Mouse (Mus musculus) fat pad, adult 2 months (tissue): Measurements from ENCODE around the gene Gigyf1.

Source experiments
- DNase-seq: peaks from one replicate; pipeline ENCODE4 v3.0.0-alpha.2; 2011; ENCODE audit warnings: low read depth, low spot score; ENCODE audit errors: extremely low read depth

The Gigyf1 gene

DNA sequence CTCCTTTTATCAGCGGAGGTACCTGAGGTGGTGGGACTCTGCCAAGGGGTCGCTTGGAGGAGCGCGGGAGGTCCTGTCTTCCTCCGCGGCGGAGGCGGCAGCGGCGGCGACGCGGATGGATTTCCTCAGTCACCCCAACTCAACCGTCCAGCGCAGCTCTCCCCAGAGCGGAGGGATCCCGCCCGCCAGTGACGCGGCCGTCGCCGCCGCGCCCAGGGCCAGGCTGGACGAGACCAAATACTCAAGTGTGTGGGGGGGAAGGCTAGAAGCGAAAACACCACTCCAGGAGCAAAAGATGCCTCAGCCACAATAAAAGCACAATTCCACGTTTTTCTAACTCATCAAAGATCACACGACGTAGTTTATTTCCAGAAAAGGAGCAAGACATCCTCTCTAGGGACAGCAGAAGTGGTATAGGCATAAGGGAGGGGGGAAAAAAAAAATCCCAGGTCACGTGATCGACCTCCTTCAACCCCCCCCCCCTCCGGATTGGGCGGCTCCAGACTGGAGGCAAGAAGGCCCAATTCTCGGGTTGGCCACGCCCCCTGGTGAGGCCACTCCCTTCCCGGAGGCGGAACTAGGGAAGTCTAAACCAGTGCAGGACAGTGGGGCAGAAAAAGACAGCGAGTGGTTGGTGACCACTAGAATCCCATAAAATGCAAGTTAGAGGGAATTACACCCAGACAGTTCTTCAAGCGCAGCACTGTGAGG, 14.9 kb downstream of the Gigyf1 start, which contains the start of the genes Epo and Gnb2:
Gene Epo, minus strand, starts transcription at position 126 of the 711 bp plus-strand sequence.
Gene Gnb2, minus strand, starts transcription at position 394 of the 711 bp plus-strand sequence.
- DNase-seq = peak; percentile 77

DNA sequence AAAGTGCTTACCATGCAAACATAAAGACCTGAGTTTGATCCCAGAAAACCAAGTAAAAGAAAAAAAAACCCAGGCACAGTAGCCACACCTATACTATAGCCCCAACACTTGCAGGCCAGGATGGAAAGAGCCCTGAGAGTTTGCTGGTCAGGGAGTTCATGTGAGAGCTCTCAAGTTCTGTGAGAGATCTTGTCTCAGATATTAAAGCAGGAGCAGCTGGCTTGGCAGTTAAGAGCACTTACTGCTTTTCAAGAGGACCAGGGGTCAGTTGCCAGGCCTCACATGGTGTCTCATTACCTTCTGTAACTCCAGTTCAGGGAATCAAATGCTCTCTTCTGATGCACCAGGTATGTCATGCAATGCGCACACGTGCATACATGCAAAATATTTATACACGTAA, 16.4 kb downstream of the Gigyf1 start:
- no peak for DNase-seq

DNA sequence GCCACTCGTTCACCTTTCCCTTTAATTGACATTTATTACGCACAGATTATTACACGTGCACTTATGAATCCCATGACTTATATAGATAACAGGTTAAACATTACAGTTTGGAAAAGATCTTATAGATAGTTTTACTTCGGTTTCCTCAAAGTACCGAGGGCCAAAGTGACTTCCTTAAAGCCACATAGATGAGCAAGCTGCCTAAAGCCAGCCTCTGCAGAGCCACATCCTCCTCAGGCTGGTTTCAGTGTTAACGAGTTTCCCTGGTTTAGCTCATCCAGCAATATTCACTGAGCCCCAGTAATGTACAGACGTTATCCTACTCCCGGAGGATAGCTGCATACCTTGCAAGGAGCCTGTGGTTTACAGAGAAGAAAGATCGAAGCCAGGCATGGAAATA, 17.0 kb downstream of the Gigyf1 start:
- DNase-seq = no peak

DNA sequence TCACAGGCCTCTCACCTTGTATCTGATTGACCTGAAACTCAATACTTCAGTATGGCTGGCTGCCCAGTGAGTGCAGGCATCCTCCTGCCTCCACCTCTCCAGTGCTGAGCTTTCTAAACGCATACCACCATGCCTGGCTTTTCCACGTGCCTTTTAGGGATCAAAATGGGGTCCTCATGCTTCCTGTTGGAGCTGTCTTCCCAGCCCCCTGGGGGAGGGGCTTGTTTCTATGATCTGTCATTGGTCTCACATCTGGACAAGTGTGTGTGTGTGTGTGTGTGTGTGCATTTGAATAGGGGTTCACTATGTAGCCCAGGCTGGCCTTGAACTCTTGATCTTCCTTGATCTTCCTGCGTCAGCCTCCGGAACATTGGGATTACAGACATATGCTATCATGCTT, 19.1 kb downstream of the Gigyf1 start:
- no peak for DNase-seq

DNA sequence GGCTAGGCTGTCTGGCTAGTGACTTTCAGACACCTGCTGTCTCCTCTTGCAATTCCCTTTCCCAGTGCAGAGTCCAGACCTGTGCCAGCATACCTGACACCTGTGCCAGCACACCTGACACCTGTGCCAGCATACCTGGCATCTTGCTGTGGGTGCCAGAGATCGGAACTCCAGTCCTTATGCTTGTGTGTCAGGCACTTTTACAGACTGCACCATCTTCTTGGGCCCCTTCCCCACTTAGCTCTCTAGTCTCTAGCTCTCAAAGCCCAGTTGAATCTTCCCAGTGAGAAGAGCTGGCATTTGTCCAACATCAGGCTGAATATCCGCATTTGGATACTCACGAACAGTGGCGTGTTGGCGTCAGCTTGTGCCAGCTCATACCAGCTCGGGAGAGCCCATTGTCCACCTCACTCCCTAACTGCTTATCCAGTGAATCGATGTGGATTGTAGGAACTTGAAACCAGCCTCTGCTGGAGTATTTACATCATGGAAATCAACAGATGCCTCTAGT, 21.0 kb downstream of the Gigyf1 start:
- DNase-seq = peak; percentile 21

DNA sequence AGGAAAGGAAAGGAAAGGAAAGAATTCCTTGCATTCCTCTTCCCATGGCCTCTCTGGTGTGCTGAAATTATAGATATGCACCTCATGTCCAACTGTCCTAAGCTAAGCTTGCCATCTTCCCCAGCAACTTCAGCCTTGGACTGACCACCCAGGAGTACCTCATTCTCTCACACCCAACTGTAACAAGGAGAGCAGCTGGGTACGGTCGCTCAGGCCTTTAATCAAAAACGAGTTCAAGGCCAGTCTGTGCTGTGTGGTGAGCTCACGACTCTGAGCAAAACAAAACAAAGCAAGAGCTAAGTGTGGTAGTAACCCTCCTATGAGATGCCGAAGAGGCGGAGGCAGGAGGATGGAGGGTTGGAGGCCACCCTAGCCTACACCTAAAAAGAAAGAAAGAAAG, 22.6 kb downstream of the Gigyf1 start:
- no peak for DNase-seq

DNA sequence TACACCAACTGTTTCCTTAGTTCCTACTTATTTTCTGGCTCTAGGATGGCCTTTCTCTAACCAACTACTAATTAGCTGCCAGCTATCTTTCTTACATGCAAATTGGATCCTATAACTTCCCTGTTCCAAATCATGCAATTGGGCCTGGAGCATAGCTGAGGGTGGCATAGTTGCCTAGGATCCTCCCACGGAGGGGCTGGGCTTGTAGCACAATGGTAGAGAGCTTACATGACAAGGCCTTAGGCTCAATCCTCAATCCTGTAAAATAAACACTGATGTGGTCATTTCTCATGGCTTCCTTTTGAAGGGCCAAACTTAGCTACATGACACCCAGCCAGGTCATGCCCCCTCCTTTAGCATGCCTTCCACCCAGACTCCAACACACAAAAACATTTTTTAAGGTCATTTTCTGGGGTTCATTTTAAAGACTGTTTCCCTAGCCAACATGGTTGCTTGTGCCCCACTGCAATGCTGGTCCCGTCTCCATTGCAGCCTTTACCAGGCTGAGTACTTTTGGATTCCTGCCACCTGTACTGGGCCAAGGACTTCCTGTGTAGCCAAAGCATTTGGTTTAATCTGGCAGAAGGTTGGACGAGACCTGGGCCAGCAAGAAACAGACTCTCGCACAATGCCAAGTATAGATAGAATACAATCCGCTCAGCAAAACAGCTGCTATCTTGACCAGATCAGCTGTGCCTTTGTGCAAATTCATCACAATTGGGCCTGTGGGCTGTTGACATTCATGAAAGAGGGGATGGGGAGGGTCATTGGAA, 23.6 kb downstream of the Gigyf1 start:
- peak; percentile 49 for DNase-seq

DNA sequence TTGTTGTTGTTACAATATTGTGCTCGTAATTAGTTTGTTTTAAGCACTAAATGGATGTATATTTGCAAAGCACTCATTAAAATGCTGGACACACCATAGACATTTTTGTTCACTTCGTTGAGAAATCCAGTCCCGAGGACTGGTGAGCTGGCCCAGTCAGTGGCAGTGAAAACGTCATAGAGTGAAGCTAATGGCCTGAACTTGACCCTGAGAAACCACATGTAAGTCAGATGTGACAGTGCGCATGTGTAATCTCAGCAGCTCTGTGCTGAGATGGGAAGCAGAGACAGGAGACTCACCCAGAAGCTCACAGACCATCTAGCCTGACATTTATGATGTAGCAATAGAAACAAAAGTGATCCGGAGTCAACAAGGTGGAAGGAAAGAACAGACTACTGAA, 26.6 kb downstream of the Gigyf1 start:
- no peak for DNase-seq

DNA sequence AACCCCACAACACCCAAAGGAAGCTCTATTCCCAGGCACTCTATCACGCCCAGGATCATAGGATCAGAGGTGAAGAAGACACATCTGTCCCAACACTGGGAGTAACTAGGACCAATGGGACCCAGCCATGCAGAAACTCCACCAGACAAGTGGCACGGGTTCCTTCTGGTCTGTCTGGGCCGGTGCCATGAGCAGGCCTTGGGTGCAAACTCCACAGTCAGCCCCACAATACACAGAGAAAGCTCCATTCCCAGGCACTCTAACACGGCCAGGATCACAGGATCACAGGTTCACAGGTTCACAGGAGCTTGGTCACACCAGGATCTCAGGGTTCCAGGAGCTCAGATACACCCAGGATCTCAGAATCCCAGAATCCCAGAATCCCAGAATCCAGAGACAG, 27.2 kb downstream of the Gigyf1 start:
- no peak for DNase-seq

DNA sequence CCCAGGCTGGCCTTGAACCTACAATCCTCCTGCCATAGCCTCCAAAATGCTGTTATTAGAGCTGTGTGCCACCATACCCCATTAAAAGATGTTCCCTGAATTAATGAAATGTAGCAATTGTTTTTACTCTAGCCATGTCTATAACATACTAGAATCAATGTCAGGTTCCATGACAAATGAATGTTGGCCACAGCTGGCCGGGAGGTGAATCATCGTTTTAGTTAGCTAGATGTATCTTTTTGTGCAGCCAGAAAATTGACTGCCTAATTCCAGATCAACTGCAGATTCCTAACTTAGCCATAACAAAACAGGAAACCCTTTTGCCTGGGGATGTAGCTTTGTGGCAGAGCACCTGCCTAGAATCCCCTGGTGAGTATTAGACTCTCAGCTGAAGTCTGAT, 31.5 kb downstream of the Gigyf1 start:
- no peak for DNase-seq

DNA sequence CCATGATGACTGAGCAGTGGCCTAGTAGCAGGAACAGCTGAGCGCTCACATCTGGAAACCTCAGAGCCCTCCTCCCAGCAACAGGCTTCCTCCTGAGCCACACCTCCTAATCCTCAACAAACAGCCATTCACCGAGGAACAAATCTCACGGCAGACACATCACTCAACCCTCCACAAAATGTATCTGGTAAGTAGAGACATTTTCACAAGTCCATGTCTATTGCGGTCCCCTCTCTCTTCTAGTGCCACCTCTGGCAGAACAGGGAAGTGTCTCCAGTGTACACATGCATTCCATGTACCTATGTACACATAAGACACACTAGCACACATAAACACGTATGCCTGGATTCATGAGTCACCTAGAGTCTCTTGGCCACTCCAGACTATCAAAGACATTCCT, 32.8 kb downstream of the Gigyf1 start:
- DNase-seq = no peak

DNA sequence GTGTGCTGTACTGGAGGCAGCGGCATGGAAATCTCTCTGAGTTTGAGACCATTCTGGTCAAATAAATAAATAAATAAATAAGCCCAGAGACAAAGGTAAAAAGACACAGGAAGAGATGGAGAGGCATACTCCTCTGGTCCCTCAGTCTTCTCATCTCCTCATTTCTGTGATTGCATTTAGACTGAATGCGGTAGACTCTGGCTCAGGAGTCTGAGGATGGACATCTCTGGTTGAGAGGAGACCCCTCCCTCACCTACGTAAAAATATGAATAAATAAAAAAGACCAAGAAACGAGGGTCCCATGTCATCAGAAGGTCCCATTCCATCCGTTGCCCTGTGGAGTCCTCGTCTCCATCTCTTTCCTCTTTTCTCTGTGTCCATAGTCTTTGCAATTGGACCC, 34.7 kb downstream of the Gigyf1 start:
- DNase-seq = no peak

DNA sequence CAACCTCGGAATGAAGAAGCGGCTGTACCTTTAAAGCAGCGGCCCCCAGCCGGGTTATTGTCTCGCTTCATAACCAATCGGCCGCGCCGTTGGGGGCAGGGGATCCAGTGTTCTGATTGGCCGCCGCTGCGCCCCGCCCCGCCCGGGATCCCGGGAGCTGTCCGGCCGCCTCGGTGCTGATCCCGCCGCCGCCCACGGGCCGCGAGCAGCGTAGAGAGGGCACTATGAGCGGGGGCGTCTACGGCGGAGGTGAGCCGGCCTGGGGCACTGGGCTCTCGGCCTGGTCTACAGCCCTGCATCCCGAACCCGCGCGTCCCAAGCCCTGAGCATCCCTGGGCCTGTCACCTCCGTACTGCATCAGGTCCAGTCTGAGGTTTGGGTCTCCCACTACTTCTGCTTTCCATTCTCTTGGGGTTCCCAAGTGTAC, 35.1 kb downstream of the Gigyf1 start, which contains the start of gene Actl6b:
Gene Actl6b, plus strand, starts transcription at position 107 of the 427 bp plus-strand sequence.
- DNase-seq = no peak

DNA sequence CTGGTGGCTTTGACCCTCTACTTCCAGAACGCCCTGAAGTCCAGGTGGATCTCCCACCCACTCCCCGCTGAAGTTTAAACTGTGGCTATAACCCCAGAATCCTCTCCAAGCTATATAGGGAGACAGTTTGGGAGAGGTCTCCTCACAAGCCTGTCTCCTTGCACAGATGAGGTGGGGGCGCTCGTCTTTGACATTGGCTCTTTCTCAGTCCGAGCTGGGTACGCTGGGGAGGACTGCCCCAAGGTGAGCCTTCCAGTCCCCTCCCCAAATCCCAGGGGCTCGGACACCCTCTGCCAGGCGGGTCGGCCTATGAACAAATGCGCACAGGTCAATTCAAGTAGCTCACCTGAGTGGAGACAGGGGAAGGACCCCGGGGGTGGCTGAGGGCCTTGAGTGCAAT, 35.5 kb downstream of the Gigyf1 start:
- no peak for DNase-seq

DNA sequence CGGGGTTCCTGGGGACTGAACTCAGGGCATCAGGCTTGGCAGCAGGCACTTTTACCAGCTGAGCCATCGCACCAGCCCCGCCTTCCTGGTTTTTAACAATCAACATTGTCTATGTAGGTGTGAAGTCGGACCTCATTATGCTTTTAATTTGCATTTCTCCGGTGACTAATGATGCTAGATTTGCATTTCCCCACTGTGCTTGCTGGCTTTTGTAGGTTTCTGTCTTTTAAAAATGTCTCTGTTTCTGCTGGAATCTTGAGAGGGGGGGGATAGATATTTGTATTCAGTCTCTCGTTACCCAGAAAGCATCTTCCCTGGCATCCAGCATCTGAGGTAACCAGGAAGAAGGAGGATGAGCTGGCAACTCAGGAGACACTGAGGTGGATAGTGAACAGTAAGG, 43.2 kb downstream of the Gigyf1 start:
- DNase-seq = no peak

DNA sequence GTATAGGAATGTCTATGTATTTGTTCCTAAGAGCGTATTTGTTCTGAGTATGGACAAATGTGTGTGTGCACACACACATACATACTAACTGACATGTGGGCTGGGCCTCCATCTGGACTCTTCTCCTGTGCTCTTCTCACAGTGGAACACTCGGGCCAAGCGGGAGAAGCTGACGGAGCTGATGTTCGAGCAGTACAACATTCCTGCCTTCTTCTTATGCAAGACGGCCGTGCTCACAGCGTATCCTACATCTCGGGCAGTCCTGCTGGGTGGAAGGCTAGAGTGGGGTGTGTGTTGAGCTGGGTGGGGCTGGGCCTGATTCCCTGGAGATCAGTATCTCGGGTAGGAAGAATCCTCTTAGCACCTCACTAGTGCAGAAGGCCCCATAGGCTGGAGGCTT, 44.6 kb downstream of the Gigyf1 start:
- DNase-seq = no peak

DNA sequence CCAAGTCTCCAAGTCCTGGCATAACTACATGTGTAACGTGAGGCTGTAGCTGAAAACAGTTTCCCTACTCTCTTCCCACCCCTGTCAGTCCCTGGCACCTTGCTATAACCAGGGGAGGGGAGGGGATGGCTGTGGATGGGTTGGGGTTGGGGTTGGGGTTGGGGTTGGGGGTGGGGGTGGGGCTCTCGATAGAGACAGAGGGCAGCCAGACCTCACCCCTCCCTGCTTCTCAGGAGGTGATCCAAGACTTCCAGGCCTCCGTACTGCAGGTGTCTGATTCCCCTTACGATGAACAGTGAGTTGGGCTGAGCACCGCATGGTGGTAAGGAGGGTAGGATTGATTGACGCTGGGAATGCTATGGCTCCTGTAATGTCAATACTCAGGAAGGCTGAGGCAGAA, 47.4 kb downstream of the Gigyf1 start:
- DNase-seq = no peak

DNA sequence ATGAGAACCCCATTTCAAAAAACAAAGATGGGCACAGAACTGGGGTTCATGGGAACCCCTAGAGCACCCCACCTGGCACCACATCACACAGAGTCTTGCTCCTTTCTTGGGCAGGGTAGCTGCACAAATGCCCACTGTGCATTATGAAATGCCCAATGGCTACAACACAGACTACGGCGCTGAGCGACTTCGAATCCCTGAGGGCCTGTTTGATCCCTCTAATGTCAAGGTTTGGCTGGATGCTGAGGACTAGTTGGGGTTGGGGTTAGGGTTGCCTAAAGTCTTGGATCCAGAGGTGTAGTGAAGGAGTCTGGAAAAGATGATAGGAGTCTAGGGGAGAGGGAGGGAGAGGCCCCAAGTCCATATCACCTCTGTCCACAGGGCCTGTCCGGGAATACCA, 48.1 kb downstream of the Gigyf1 start:
- DNase-seq = no peak

DNA sequence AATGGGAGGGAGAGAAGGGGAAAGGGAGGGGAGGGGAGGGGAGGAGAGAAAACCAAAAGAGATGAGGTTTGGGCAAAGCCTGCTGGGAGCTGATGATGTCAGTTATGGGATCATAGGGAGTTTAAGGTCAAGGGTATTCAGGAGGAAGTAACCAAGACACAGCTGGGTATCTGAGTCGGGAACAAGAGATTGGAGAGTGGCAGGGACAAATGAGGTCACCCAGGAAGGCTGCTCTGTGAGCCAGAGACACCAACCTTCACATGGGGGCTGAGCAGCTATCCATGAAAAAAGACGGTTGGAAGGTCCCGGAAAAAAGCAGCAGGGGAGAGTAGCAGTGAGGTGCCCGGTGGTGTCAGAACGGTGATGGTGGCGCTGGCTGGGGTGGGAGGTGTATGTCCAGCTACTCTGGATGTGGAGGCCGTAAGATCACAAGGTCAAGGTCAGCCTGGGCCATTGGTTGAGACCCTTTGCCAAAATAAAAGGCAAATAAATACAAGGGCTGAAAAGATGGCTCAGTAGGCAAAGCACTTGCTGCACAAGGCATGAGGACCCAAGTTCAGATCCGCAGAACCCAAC, 50.0 kb downstream of the Gigyf1 start:
- DNase-seq = no peak

DNA sequence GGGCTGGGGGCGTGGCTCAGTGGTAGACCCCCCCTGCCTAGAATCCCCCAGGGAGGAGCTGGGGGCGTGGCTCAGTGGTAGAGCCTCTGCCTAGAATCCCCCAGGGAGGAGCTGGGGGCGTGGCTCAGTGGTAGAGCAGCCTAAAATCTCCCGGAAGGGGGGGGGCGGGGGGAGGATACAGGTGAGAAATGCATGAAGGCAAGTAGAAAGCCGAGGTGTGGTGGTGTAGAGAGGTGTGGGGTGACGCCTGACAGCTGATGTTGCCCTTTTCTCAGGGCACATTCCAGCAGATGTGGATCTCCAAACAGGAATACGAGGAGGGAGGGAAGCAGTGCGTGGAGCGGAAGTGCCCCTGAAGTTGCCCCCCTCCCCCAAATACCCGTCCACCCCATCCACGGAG, 50.7 kb downstream of the Gigyf1 start:
- DNase-seq = no peak

DNA sequence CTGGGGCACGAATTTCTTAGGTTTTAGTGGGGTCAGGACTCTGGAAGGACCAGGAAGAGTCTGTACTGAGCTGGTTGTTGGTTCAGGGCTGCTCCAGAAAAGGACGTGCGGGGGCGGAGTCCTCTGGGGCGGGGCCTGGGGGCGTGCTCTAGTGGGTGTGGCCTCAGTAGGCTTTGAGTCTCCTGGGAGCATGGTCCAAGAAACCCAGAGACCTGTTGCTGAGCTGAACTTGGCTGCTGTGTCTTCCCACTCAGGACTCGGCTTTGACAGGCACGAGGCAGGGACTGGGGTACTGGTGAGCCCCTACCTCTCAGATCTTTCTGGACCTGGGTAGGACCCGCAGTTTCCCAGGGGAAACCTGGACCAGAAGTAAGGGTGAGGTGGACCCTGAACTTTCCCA, 51.3 kb downstream of the Gigyf1 start, which contains the start of gene Tfr2:
Gene Tfr2, plus strand, starts transcription at position 176 of the 400 bp plus-strand sequence.
- DNase-seq = no peak

DNA sequence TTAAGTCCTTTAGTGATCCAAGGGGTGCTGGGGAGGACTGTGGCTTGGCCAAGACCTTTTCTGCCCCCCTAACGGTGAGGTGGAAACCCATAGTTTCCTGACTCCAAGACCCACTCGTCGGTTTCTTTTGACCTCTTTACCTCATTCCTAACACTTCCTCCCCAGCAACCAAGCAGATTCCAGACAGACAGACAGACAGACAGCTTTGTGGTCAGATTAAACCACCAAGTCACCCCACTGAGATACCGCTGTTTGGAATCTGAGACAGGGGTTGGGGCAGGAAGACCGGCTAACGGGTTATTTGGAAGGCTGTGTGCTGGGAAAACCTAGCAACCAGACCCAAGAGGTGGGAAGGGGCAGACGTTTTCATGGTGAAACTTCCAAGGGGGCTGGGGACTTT, 51.8 kb downstream of the Gigyf1 start:
- no peak for DNase-seq
